Mouse (Mus musculus) heart, embryonic 16.5 days (tissue): ENCODE data around the gene Tssk1. TPM values are rescaled to one million over a fixed set of nuclear protein-coding genes. Genes with fewer than 3 reads are reported as not detected.

Source experiments
- ATAC-seq: fragments of 200-750 bp; cut with Nextera tagmentation; replicated peaks from 2 replicates; pipeline ENCODE4 v1.8.0; 2017; ENCODE audit warnings: moderate number of reproducible peaks; ENCODE audit not compliant: insufficient read depth, low FRiP score; ENCODE audit errors: extremely low read depth
- H3K27ac ChIP-seq: fragments of 300-500 bp; sonication (generic); 2 replicates; pipeline ENCODE4 v1.5.1; 2014; ENCODE audit warnings: mild to moderate bottlenecking, low read length, control low read depth, moderate library complexity
- H3K27me3 ChIP-seq: fragments of 300-500 bp; sonication (generic); 2 replicates; pipeline ENCODE4 v1.6.1; 2014; ENCODE audit warnings: low read length, mixed read lengths; ENCODE audit not compliant: control insufficient read depth, insufficient read depth
- H3K36me3 ChIP-seq: fragments of 300-500 bp; sonication (generic); 2 replicates; pipeline ENCODE4 v1.6.1; 2014; ENCODE audit not compliant: control insufficient read depth, insufficient read depth
- H3K4me1 ChIP-seq: fragments of 300-500 bp; sonication (generic); 2 replicates; pipeline ENCODE4 v1.6.1; 2014; ENCODE audit warnings: low read length, mixed read lengths; ENCODE audit not compliant: control insufficient read depth, insufficient read depth
- H3K4me2 ChIP-seq: fragments of 300-500 bp; sonication (generic); 2 replicates; pipeline ENCODE4 v1.6.1; 2014; ENCODE audit warnings: low read depth, mild to moderate bottlenecking, control low read depth, low read length
- H3K4me3 ChIP-seq: fragments of 300-500 bp; sonication (generic); 2 replicates; pipeline ENCODE4 v1.5.1; 2014; ENCODE audit warnings: mild to moderate bottlenecking, control low read depth, low read length
- H3K9ac ChIP-seq: fragments of 300-500 bp; sonication (generic); 2 replicates; pipeline ENCODE4 v1.6.1; 2014; ENCODE audit warnings: low read length, control low read depth
- H3K9me3 ChIP-seq: fragments of 300-500 bp; sonication (generic); replicated peaks from 2 replicates; pipeline ENCODE4 v1.6.1; 2016; ENCODE audit warnings: low read length; ENCODE audit not compliant: control insufficient read depth
- WGBS: fragments of 180-500 bp; shearing (Covaris S2); extraction: QIAGEN DNeasy Blood & Tissue Kit; methylation state at CpG from one replicate; pipeline ENCODE4 v1.1.7; 2014; 5-methylcytosine and 5-hydroxymethylcytosine counted together
- polyA plus RNA-seq: library from polyadenylated mRNA; unstranded; fragments of >200 nt; fragmentation: Nextera tagmentation; extraction: Ambion mirVana; gene quantifications from 2 replicates; pipeline ENCODE4 v1.2.1, GENCODE M21; 2015

Tssk1 gene
- polyA plus RNA-seq, 1 experiment from 2014 or later = 0.05 TPM

GRCm38 (mm10) chr16:17920586-17920985 is 26.6 kb downstream of the Tssk1 start:
- Histone ChIP-seq H3K27ac (no peak overlapping the region), H3K9ac (peak overlapping the region; percentile 90), H3K9me3 (no peaks in the 10 kb centered on the region), H3K4me1 (peaks cover 14% of the 10 kb centered on the region), H3K27me3 (peaks cover 36% of the 10 kb centered on the region), H3K36me3 (peaks cover 2% of the 10 kb centered on the region), H3K4me2 (peak overlapping the region; percentile 90), H3K4me3 (no peak overlapping the region; the same call in 1 of the 2 replicates)
- no peak for ATAC-seq
- WGBS = 10% methylated on average over 20 of the region's 20 CpGs

DNA sequence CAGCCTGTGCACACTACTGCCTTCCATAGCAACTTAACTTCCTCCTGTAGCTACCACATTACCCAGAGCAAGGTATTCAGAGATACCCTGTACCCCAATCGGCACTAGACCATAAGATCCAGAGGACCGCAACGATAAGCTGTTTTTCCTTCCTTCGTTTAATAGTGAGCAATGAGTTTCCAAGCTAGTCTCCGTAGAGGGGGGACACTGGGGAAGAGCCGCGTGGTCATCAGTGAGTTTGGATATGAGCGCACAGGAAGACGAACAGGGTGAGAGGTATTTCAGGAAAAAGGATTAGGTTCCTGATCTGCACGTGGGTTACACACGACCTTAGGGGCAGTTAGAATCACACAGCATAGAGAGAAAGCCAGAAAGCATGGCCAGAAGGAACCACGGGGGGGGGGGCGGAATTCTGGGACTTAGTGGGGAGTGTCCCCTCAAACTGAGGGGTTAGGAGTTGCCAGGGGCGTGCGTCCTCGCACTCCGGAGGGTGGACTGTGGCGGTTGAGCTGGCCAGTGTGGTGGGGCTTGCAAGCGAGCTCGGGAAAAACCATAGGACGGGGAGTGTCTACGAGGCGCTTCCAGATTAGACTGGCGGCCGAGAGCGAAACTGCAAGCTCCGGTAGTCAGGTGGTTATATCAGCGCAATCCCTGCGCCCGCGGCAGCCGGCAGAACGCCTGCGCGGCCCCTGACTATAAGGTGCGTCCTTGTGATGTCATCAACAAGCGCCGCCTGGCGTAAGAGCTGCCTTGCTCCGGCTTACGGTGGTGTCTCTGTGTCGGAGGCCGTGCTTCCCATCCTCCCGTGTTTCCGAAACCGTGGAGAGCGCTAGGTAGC is 27.5 kb downstream of the Tssk1 start:
- H3K27me3 ChIP-seq = peaks cover 27% of the 10 kb centered on the region
- H3K4me2 ChIP-seq = peak overlapping the region; percentile 90
- H3K36me3 ChIP-seq = peaks cover 7% of the 10 kb centered on the region
- H3K9ac ChIP-seq = peak overlapping the region; percentile 90
- H3K4me3 ChIP-seq = peak overlapping the region; percentile 87
- peaks cover 14% of the 10 kb centered on the region for H3K4me1 ChIP-seq
- WGBS = 2% methylated on average over 45 of the region's 47 CpGs
- no peaks in the 10 kb centered on the region for H3K9me3 ChIP-seq
- H3K27ac ChIP-seq = peak overlapping the region; percentile 81
- peak; percentile 93 for ATAC-seq

DNA sequence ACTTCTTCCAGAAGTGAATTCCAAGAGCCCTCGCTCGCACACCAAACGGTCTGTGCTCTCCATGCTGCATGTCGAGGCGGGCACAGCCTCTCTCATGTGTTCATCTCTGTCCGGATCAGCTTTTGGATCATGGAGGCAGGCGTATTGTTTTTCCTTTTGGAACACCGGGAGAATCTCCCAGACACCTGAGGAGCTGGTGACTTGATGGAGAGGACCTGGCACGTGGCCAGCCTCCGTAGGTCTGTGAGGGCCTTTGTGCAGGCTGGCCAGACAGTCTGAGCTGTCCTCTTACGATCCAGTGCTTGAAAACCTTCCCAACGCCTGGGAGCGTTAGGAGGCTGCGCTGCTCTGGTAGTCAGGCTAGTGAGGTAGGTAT is 28.1 kb downstream of the Tssk1 start:
- H3K9me3 ChIP-seq = no peaks in the 10 kb centered on the region
- WGBS = under 1% methylated on average over 14 of the region's 14 CpGs
- H3K36me3 ChIP-seq = peaks cover 7% of the 10 kb centered on the region
- peaks cover 22% of the 10 kb centered on the region for H3K27me3 ChIP-seq
- H3K4me2 ChIP-seq = peak overlapping the region; percentile 90
- H3K4me3 ChIP-seq = peak overlapping the region; percentile 87
- H3K27ac ChIP-seq = peak overlapping the region; percentile 81
- peak overlapping the region; percentile 90 for H3K9ac ChIP-seq
- ATAC-seq = peak; percentile 11; the same call in 1 of the 2 replicates
- peaks cover 14% of the 10 kb centered on the region for H3K4me1 ChIP-seq

- H3K27ac ChIP-seq = peak overlapping the region; percentile 78
- H3K9me3 ChIP-seq = no peaks in the 10 kb centered on the region
- peak overlapping the region; percentile 93 for H3K4me3 ChIP-seq
- H3K36me3 ChIP-seq = peaks cover 7% of the 10 kb centered on the region
- H3K4me1 ChIP-seq = peaks cover 4% of the 10 kb centered on the region
- peak; percentile 10; the same call in 1 of the 2 replicates for ATAC-seq
- peak overlapping the region; percentile 99 for H3K4me2 ChIP-seq
- H3K27me3 ChIP-seq = no peaks in the 10 kb centered on the region
- peak overlapping the region; percentile 90 for H3K9ac ChIP-seq
- 1% methylated on average over 72 of the region's 72 CpGs for WGBS
Measured at GRCm38 (mm10) chr16:17927351-17928082, 33.5 kb downstream of the Tssk1 start.

- Histone ChIP-seq H3K4me2 (peak within 1 kb of the TSS; percentile 99), H3K9ac (peak within 1 kb of the TSS; percentile 90), H3K4me1 (no peaks in the 10 kb centered on the region; the same call in 1 of the 2 replicates), H3K36me3 (peaks cover 7% of the 10 kb centered on the region), H3K9me3 (no peaks in the 10 kb centered on the region), H3K27ac (peak within 1 kb of the TSS; percentile 78), H3K4me3 (peak within 1 kb of the TSS; percentile 93), H3K27me3 (no peaks in the 10 kb centered on the region)
- ATAC-seq = peak; percentile 76
- under 1% methylated on average over 47 of the region's 47 CpGs for WGBS
Measured at GRCm38 (mm10) chr16:17928087-17928580, 34.1 kb downstream of the Tssk1 start, which contains the start of gene Slc25a1. Slc25a1 (minus strand) TSS chr16:17928219.

DNA sequence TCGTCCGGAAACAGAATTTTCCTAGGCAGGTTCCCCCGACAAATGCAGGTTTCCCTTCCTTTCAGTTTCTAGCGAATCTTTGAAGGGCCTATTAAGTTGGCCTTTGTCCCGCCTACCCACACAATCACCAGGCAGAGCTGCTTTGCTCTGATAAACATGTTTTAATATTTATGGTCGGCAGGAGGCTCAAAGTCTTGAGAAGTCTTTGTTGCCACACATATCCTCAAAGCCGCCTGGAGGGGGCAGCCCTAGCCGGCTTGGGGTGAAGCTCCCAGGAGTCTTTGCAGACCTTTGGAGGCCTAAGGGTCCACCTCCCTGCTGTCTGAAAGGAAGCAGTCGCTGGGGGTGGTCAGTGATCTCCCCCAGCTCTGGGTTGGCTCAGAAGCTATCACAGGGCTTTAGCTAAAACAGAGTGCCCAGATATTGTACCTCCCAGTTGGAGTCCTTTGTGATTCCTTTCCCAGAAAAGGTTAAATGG is 34.6 kb downstream of the Tssk1 start:
- Histone ChIP-seq H3K27ac (peak overlapping the region; percentile 78), H3K4me1 (no peaks in the 10 kb centered on the region; the same call in 1 of the 2 replicates), H3K4me2 (peak overlapping the region; percentile 99), H3K36me3 (peaks cover 7% of the 10 kb centered on the region), H3K9ac (peak overlapping the region; percentile 90), H3K4me3 (peak overlapping the region; percentile 93), H3K9me3 (no peaks in the 10 kb centered on the region), H3K27me3 (no peaks in the 10 kb centered on the region)
- WGBS = 0% methylated on average over 9 of the region's 9 CpGs
- ATAC-seq = peak; percentile 74

DNA sequence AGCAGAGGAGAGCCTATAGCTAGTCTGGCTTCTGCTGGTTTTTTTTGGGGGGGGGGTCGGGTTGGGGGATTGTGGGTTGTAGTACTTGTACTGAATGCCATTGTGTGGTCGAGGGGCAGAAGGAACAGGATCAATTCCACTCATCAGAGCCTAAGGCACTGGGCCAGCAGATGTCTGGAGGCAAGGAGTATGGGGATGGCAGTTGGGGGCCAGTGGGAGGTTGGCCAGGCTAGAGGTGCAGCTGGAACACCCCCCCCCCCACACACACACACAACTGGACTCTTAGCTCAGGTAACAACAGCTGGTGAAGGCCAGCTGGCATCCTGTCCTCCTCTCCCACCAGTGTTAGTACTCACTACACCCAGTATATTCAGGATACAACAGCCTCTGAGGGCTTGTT is 35.2 kb downstream of the Tssk1 start:
- Histone ChIP-seq H3K36me3 (peaks cover 7% of the 10 kb centered on the region), H3K9me3 (no peaks in the 10 kb centered on the region), H3K27ac (no peak overlapping the region), H3K9ac (no peak overlapping the region), H3K4me2 (no peak overlapping the region), H3K4me1 (no peaks in the 10 kb centered on the region; the same call in 1 of the 2 replicates), H3K27me3 (no peaks in the 10 kb centered on the region), H3K4me3 (no peak overlapping the region)
- 27% methylated on average over 2 of the region's 2 CpGs for WGBS
- ATAC-seq = no peak

DNA sequence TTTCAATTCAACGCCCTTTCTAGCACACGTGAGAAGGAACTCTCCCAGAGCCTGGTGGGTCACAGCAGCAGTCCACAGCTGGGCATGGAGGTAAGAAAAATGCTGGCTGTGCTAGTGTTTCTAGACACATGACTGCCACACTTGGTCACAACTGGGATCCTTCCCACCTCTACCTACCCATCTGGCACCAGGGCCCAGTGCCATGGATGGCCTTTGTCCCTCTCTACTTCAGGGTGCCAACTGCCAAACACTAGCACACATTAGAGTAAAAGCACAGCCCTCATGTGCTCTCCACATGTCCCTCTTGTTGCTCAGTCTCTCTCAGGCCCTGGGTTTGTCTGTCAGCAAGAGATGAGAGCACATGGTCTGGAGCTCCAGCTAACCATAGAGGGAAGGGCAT is 35.6 kb downstream of the Tssk1 start:
- H3K9me3 ChIP-seq = no peaks in the 10 kb centered on the region
- H3K4me3 ChIP-seq = no peak overlapping the region
- no peak overlapping the region for H3K9ac ChIP-seq
- peaks cover 7% of the 10 kb centered on the region for H3K36me3 ChIP-seq
- 70% methylated on average over 2 of the region's 2 CpGs for WGBS
- no peaks in the 10 kb centered on the region for H3K27me3 ChIP-seq
- no peak overlapping the region for H3K27ac ChIP-seq
- no peak overlapping the region for H3K4me2 ChIP-seq
- H3K4me1 ChIP-seq = no peaks in the 10 kb centered on the region; the same call in 1 of the 2 replicates
- ATAC-seq = no peak
